Mouse (Mus musculus) lung, postnatal 0 days (tissue): ENCODE measurements around the gene Rnf144a.

Experiments
- CTCF ChIP-seq: IDR thresholded peaks from 2 replicates; pipeline ENCODE4 v1.5.1; 2016; ENCODE audit warnings: antibody characterized with exemption, mild to moderate bottlenecking
- EP300 ChIP-seq: IDR thresholded peaks from 2 replicates; pipeline ENCODE4 v1.6.1; 2016; ENCODE audit warnings: antibody characterized with exemption, mild to moderate bottlenecking, control low read depth

GRCm38 (mm10) chr12:26277002-26277669 is 137.9 kb downstream of the Rnf144a start:
- TF ChIP-seq CTCF (peak; percentile 73), EP300 (no peak)
